ENCODE assay signal across 8 mouse cellular contexts in genomic region chr11:98741622-98742396, GRCm38 (mm10). TPM values are rescaled to one million over a fixed set of nuclear protein-coding genes. Genes with fewer than 3 reads are reported as not detected.
A peak's percentile ranks its signal among the peaks of the same experiment; 100 is the strongest.
DNase-seq lines count a peak whose midpoint lies in the region; ATAC-seq and TF ChIP-seq lines count a peak whose summit lies in the region.

No protein-coding gene starts in this region.

- H3K4me1 ChIP-seq in intestine, postnatal 0 days (replicated peaks; ENCODE audit: control insufficient read depth, insufficient read depth, low read length) = peaks cover 22% of the 10 kb centered on the region
- peaks cover 71% of the 10 kb centered on the region for H3K4me1 ChIP-seq in liver, embryonic 11.5 days (replicated peaks; ENCODE audit: control insufficient read depth, insufficient read depth, low read length)
- peaks cover 45% of the 10 kb centered on the region for H3K4me1 ChIP-seq in testis, adult 2 months (ENCODE audit: control insufficient read depth, insufficient read depth, low read length)

- 1% methylated on average over 66 of the region's 86 CpGs for WGBS in intestine, postnatal 0 days
- WGBS in liver, embryonic 11.5 days = under 1% methylated on average over 76 of the region's 86 CpGs

- TF ChIP-seq POLR2A in testis, adult 2 months (IDR thresholded peaks at IDR 0.05; ENCODE audit: control insufficient read depth, low read depth, low read length) = no peak

- ATAC-seq in common myeloid progenitor, adult 5-6 weeks (replicated peaks; ENCODE audit: low read depth, poor library complexity, severe bottlenecking) = peak; percentile 43
- ATAC-seq in intestine, postnatal 0 days = peak; percentile 68
- ATAC-seq in liver, embryonic 11.5 days (replicated peaks; ENCODE audit: low FRiP score) = peak; percentile 74
- ATAC-seq in monocyte, adult 5-6 weeks (replicated peaks; ENCODE audit: insufficient number of reproducible peaks, low FRiP score, low TSS enrichment, poor library complexity, severe bottlenecking) = peak; percentile 36

- no peaks in the 10 kb centered on the region for H3K9me3 ChIP-seq in intestine, postnatal 0 days (ENCODE audit: control insufficient read depth)
- H3K9me3 ChIP-seq in liver, embryonic 11.5 days (ENCODE audit: control insufficient read depth, low read length) = no peaks in the 10 kb centered on the region

- peak overlapping the region; percentile 98 for H3K27ac ChIP-seq in intestine, postnatal 0 days (ENCODE audit: low read depth, low read length)
- peak overlapping the region; percentile 80 for H3K27ac ChIP-seq in liver, embryonic 11.5 days (ENCODE audit: low read depth, low read length)
- peak overlapping the region; percentile 84 for H3K27ac ChIP-seq in testis, adult 2 months (ENCODE audit: control insufficient read depth, insufficient read depth, low read depth, low read length)

- H3K9ac ChIP-seq in intestine, postnatal 0 days (ENCODE audit: low read depth, low read length) = peak overlapping the region; percentile 97
- H3K9ac ChIP-seq in liver, embryonic 11.5 days (ENCODE audit: low read depth, low read length) = peak overlapping the region; percentile 96

- no peaks in the 10 kb centered on the region for H3K27me3 ChIP-seq in intestine, postnatal 0 days (replicated peaks; ENCODE audit: control insufficient read depth, insufficient read depth, low read length)
- H3K27me3 ChIP-seq in liver, embryonic 11.5 days (replicated peaks; ENCODE audit: control insufficient read depth, insufficient read depth, low read length) = no peaks in the 10 kb centered on the region
- no peaks in the 10 kb centered on the region; the same call in 1 of the 2 replicates for H3K27me3 ChIP-seq in testis, adult 2 months (ENCODE audit: control insufficient read depth, insufficient read depth, low read length)

- peak overlapping the region; percentile 96 for H3K4me3 ChIP-seq in intestine, postnatal 0 days (ENCODE audit: low read depth, low read length)
- H3K4me3 ChIP-seq in liver, embryonic 11.5 days (ENCODE audit: low read depth, low read length) = peak overlapping the region; percentile 94
- H3K4me3 ChIP-seq in testis, adult 2 months (ENCODE audit: control insufficient read depth, low read depth, low read length) = peak overlapping the region; percentile 85

- TF ChIP-seq CTCF in intestine, postnatal 0 days (IDR thresholded peaks at IDR 0.05; ENCODE audit: low read depth) = peak; percentile 68
- no peak for TF ChIP-seq CTCF in testis, adult 2 months (IDR thresholded peaks at IDR 0.05; ENCODE audit: control insufficient read depth, insufficient read depth, insufficient replicate concordance, low read depth, low read length)

- peak; percentile 67 to 82 for DNase-seq in urinary bladder, adult 18-20 months (ENCODE audit: low spot score in 2 of 2)
- no peak for DNase-seq in urinary bladder, postnatal 10 days (ENCODE audit: low spot score)
- DNase-seq in gastrocnemius, postnatal 4 days (ENCODE audit: low spot score in 2 of 2) = peak; percentile 77 to 87
- DNase-seq in liver, embryonic 11.5 days (ENCODE audit: low spot score) = peak; percentile 87

- peak overlapping the region; percentile 91 for H3K4me2 ChIP-seq in intestine, postnatal 0 days (replicated peaks; ENCODE audit: low read depth)
- peak overlapping the region; percentile 98 for H3K4me2 ChIP-seq in liver, embryonic 11.5 days

- no peaks in the 10 kb centered on the region for H3K36me3 ChIP-seq in intestine, postnatal 0 days (ENCODE audit: control insufficient read depth, insufficient read depth)
- H3K36me3 ChIP-seq in liver, embryonic 11.5 days (ENCODE audit: control insufficient read depth, insufficient read depth, low read length) = no peaks in the 10 kb centered on the region
- no peaks in the 10 kb centered on the region for H3K36me3 ChIP-seq in testis, adult 2 months (ENCODE audit: control insufficient read depth, insufficient read depth, low read length)

RNA-seq across cellular contexts. Expression of gene Thra, which starts 1.4 kb away (rescaled TPM):
- total RNA-seq in common myeloid progenitor, adult 5-6 weeks (2017) = 23.6 and 33.2 TPM in 2 replicates
- total RNA-seq in gastrocnemius, postnatal 4 days (2021) = 100 to 1,000 TPM; 225 TPM
- polyA plus RNA-seq in intestine, postnatal 0 days (2015; fragmentation: Nextera tagmentation; extraction: Ambion mirVana) = 32.4 and 39.1 TPM in 2 replicates
- polyA plus RNA-seq in liver, embryonic 11.5 days (2014; fragmentation: Nextera tagmentation; extraction: Ambion mirVana) = 26.6 and 31.6 TPM in 2 replicates
- total RNA-seq in monocyte, adult 5-6 weeks (2017) = 3.4 to 5.4 TPM (median 4.3 TPM) in 3 replicates
- 14.4 and 18.9 TPM in 2 replicates for polyA plus RNA-seq in testis, adult 2 months (2012; rRNA removed)

RNA-seq across cellular contexts. Expression of gene Med24, which starts 12.6 kb away (rescaled TPM):
- 39.5 and 43.7 TPM in 2 replicates for total RNA-seq in common myeloid progenitor, adult 5-6 weeks (2017)
- total RNA-seq in gastrocnemius, postnatal 4 days (2021) = 10 to 100 TPM; 47.8 to 58.0 TPM
- polyA plus RNA-seq in intestine, postnatal 0 days (2015; fragmentation: Nextera tagmentation; extraction: Ambion mirVana) = 14.7 and 18.5 TPM in 2 replicates
- polyA plus RNA-seq in liver, embryonic 11.5 days (2014; fragmentation: Nextera tagmentation; extraction: Ambion mirVana) = 61.9 and 63.6 TPM in 2 replicates
- total RNA-seq in monocyte, adult 5-6 weeks (2017) = 10.9 to 25.7 TPM (median 22.4 TPM) in 3 replicates
- polyA plus RNA-seq in testis, adult 2 months (2012; rRNA removed) = 96.6 and 106 TPM in 2 replicates

RNA-seq across cellular contexts. Expression of gene Nr1d1, which starts 33.3 kb away (rescaled TPM):
- total RNA-seq in common myeloid progenitor, adult 5-6 weeks (2017) = 0.58 and 1.6 TPM in 2 replicates
- total RNA-seq in gastrocnemius, postnatal 4 days (2021) = 10 to 100 TPM; 26.7 to 34.2 TPM
- 4.1 and 5.1 TPM in 2 replicates for polyA plus RNA-seq in intestine, postnatal 0 days (2015; fragmentation: Nextera tagmentation; extraction: Ambion mirVana)
- polyA plus RNA-seq in liver, embryonic 11.5 days (2014; fragmentation: Nextera tagmentation; extraction: Ambion mirVana) = 2.1 and 2.7 TPM in 2 replicates
- 0.68 to 4.7 TPM (median 1.9 TPM) in 3 replicates for total RNA-seq in monocyte, adult 5-6 weeks (2017)
- 34.7 and 38.6 TPM in 2 replicates for polyA plus RNA-seq in testis, adult 2 months (2012; rRNA removed)

RNA-seq across cellular contexts. Expression of gene Csf3, which starts 40.7 kb away (rescaled TPM):
- total RNA-seq in common myeloid progenitor, adult 5-6 weeks (2017) = not detected in 2 replicates
- not detected for total RNA-seq in gastrocnemius, postnatal 4 days (2021)
- 0.08 TPM in 1 of 2 replicates, not detected in the other for polyA plus RNA-seq in intestine, postnatal 0 days (2015; fragmentation: Nextera tagmentation; extraction: Ambion mirVana)
- polyA plus RNA-seq in liver, embryonic 11.5 days (2014; fragmentation: Nextera tagmentation; extraction: Ambion mirVana) = not detected in 2 replicates
- total RNA-seq in monocyte, adult 5-6 weeks (2017) = not detected in 3 replicates
- polyA plus RNA-seq in testis, adult 2 months (2012; rRNA removed) = 0.48 and 0.63 TPM in 2 replicates

RNA-seq across cellular contexts. Expression of gene Msl1, which starts 53.5 kb away (rescaled TPM):
- total RNA-seq in common myeloid progenitor, adult 5-6 weeks (2017) = 72.8 and 88.2 TPM in 2 replicates
- 10 to 100 TPM; 79.3 to 83.9 TPM for total RNA-seq in gastrocnemius, postnatal 4 days (2021)
- 12.6 and 15.1 TPM in 2 replicates for polyA plus RNA-seq in intestine, postnatal 0 days (2015; fragmentation: Nextera tagmentation; extraction: Ambion mirVana)
- 14.8 and 17.7 TPM in 2 replicates for polyA plus RNA-seq in liver, embryonic 11.5 days (2014; fragmentation: Nextera tagmentation; extraction: Ambion mirVana)
- 108 to 125 TPM (median 112 TPM) in 3 replicates for total RNA-seq in monocyte, adult 5-6 weeks (2017)
- 138 and 143 TPM in 2 replicates for polyA plus RNA-seq in testis, adult 2 months (2012; rRNA removed)
